Mouse (Mus musculus) lung, postnatal 0 days (tissue): Measurements from ENCODE around the gene Cytip.

Source experiments
- CTCF ChIP-seq: IDR thresholded peaks from 2 replicates; pipeline ENCODE4 v1.5.1; 2016; ENCODE audit warnings: antibody characterized with exemption, mild to moderate bottlenecking
- EP300 ChIP-seq: IDR thresholded peaks from 2 replicates; pipeline ENCODE4 v1.6.1; 2016; ENCODE audit warnings: antibody characterized with exemption, mild to moderate bottlenecking, control low read depth

- TF ChIP-seq CTCF: no peak
- no peak for TF ChIP-seq EP300
Measured at GRCm38 (mm10) chr2:58194422-58195115, 763 bp downstream of the Cytip start.
